Mouse (Mus musculus): Measurements from ENCODE around the gene Sult2b1. TPM values are rescaled to one million over a fixed set of nuclear protein-coding genes. Genes with fewer than 3 reads are reported as not detected.

Gene Sult2b1
- polyA plus RNA-seq, 1 experiment = not detected

DNA sequence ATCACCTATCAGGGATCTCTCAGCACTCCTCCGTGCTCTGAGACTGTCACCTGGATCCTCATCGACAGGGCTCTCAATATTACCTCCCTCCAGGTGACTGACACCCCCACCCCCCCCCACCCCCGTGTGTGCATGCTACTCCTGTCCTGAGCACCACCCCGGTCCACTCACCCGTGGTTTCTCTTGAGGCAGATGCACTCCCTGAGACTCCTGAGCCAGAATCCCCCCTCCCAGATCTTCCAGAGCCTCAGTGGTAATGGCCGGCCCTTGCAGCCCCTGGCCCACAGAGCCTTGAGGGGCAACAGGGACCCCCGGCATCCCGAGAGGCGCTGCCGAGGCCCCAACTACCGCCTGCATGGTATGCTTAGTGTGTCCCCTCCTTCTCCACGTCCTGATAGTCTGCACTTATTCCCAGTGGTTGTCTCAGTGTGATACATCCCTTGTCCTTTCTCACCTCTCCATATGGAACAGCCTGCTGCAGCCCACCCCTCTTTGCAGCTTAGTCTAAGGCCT, 80.9 kb downstream of the Sult2b1 start:
- TF ChIP-seq POLR2A (IDR thresholded peaks at IDR 0.05; ENCODE audit: borderline replicate concordance, control insufficient read depth, low read depth, low read length) (no peak), CTCF (IDR thresholded peaks at IDR 0.05; ENCODE audit: control insufficient read depth, insufficient read depth, low read length) (no peak)
- Histone ChIP-seq H3K4me3 (replicated peaks; ENCODE audit: control insufficient read depth, low read depth, low read length) (no peak overlapping the region), H3K4me1 (ENCODE audit: control insufficient read depth, insufficient read depth, low read length) (peaks cover 8% of the 10 kb centered on the region), H3K27ac (ENCODE audit: control insufficient read depth, insufficient read depth, low read depth, low read length, poor library complexity) (no peak overlapping the region)
- 44% methylated on average over 12 of the region's 12 CpGs for WGBS

DNA sequence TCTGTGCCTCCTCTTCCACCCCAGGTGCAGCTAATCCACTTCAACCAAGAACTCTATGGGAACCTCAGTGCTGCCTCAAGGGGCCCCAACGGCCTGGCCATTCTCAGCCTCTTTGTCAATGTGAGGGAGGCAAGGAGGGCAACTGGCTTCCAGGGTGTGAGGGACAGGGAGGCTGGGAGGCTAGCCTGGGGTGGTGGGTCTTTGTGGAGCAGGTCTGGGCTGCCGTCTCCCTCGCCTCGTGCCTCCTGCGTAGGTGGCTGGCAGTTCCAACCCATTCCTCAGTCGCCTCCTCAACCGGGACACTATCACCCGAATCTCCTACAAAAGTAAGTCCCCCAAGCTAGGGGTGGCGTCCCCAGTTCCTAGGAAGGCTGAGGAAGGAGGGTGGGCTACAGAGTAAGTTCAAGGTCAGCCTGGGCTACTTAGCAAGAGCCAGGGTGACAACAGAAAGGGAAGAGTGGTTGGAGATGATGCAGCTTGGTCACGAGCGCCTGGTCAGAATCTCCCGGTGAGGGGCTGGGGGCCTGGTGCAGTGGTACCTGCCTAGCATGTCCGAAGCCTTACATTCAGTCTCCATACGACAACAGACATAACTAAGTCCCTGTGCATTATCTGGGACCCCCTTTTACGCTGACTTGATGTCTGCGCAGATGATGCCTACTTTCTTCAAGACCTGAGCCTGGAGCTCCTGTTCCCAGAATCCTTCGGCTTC, 81.5 kb downstream of the Sult2b1 start:
- H3K27ac ChIP-seq (ENCODE audit: control insufficient read depth, insufficient read depth, low read depth, low read length, poor library complexity) = no peak overlapping the region
- H3K4me3 ChIP-seq (replicated peaks; ENCODE audit: control insufficient read depth, low read depth, low read length) = no peak overlapping the region
- WGBS = 89% methylated on average over 17 of the region's 17 CpGs
- peaks cover 2% of the 10 kb centered on the region; the same call in 1 of the 2 replicates for H3K4me1 ChIP-seq (ENCODE audit: control insufficient read depth, insufficient read depth, low read length)
- TF ChIP-seq CTCF (IDR thresholded peaks at IDR 0.05; ENCODE audit: control insufficient read depth, insufficient read depth, low read length) (no peak), POLR2A (IDR thresholded peaks at IDR 0.05; ENCODE audit: borderline replicate concordance, control insufficient read depth, low read depth, low read length) (no peak)

DNA sequence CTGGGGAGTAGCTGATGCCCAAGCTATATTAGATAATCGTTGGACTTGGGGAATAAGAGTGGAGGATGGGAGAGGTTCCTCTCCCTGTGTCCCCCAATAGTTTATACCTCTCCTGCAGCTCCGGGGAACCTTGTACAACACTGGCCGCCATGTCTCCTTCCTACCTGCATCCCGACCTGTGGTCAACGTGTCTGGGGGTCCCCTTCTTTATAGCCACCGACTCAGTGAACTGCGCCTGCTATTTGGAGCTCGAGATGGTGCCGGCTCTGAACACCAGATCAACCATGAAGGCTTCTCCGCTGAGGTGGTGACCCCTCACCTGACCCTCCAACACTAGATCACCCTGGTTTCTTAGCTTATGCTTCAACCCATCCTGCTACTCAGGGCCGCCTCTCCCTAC, 82.2 kb downstream of the Sult2b1 start:
- Histone ChIP-seq H3K4me1 (ENCODE audit: control insufficient read depth, insufficient read depth, low read length) (peaks cover 2% of the 10 kb centered on the region; the same call in 1 of the 2 replicates), H3K27ac (ENCODE audit: control insufficient read depth, insufficient read depth, low read depth, low read length, poor library complexity) (no peak overlapping the region), H3K4me3 (replicated peaks; ENCODE audit: control insufficient read depth, low read depth, low read length) (no peak overlapping the region)
- 86% methylated on average over 11 of the region's 11 CpGs for WGBS
- TF ChIP-seq CTCF (IDR thresholded peaks at IDR 0.05; ENCODE audit: control insufficient read depth, insufficient read depth, low read length) = no peak
- no peak for TF ChIP-seq POLR2A (IDR thresholded peaks at IDR 0.05; ENCODE audit: borderline replicate concordance, control insufficient read depth, low read depth, low read length)

DNA sequence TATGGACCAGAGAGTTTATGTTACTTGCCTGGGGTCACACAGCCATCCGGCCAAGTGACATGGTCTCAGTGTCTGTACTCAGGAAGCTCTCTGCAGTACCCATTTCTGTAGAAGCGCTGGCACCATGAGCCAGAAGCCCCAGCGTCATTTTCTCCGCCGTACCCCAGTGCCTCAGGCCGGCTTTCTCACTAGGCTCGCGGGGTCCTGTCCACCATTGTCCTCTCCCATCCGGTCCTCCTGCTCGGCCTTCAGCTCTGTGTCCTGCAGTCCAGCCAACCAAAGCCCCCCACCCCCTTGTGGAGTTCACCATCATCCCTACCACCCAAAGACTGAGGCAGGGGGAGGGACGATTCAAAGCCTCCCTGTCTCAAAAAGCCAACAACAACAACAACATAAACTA, 82.9 kb downstream of the Sult2b1 start:
- Histone ChIP-seq H3K4me1 (ENCODE audit: control insufficient read depth, insufficient read depth, low read length) (no peaks in the 10 kb centered on the region; the same call in 1 of the 2 replicates), H3K4me3 (replicated peaks; ENCODE audit: control insufficient read depth, low read depth, low read length) (no peak overlapping the region), H3K27ac (ENCODE audit: control insufficient read depth, insufficient read depth, low read depth, low read length, poor library complexity) (no peak overlapping the region)
- TF ChIP-seq POLR2A (IDR thresholded peaks at IDR 0.05; ENCODE audit: borderline replicate concordance, control insufficient read depth, low read depth, low read length) = no peak
- TF ChIP-seq CTCF (IDR thresholded peaks at IDR 0.05; ENCODE audit: control insufficient read depth, insufficient read depth, low read length) = no peak
- 88% methylated on average over 11 of the region's 11 CpGs for WGBS

DNA sequence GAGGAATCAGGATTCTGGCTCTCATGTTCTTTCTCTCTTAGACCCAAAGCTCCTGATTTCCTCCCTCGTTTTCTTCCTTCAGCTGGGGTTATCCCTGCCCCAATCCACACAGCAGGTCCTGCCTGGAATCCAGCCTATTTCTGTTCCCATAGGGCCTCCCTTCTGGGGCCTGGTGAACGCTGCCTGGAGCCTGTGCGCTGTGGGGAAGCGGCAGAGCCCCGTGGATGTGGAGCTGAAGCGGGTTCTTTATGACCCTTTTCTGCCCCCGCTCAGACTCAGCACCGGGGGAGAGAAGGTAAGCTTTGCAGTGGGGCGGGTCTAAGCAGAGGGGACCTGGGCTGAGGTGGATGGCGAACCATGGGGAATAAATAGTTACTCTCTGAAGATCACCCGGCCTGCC, 83.4 kb downstream of the Sult2b1 start:
- TF ChIP-seq CTCF (IDR thresholded peaks at IDR 0.05; ENCODE audit: control insufficient read depth, insufficient read depth, low read length) (no peak), POLR2A (IDR thresholded peaks at IDR 0.05; ENCODE audit: borderline replicate concordance, control insufficient read depth, low read depth, low read length) (no peak)
- no peak overlapping the region for H3K4me3 ChIP-seq (replicated peaks; ENCODE audit: control insufficient read depth, low read depth, low read length)
- H3K4me1 ChIP-seq (ENCODE audit: control insufficient read depth, insufficient read depth, low read length) = no peaks in the 10 kb centered on the region; the same call in 1 of the 2 replicates
- no peak overlapping the region for H3K27ac ChIP-seq (ENCODE audit: control insufficient read depth, insufficient read depth, low read depth, low read length, poor library complexity)
- 52% methylated on average over 11 of the region's 11 CpGs for WGBS

DNA sequence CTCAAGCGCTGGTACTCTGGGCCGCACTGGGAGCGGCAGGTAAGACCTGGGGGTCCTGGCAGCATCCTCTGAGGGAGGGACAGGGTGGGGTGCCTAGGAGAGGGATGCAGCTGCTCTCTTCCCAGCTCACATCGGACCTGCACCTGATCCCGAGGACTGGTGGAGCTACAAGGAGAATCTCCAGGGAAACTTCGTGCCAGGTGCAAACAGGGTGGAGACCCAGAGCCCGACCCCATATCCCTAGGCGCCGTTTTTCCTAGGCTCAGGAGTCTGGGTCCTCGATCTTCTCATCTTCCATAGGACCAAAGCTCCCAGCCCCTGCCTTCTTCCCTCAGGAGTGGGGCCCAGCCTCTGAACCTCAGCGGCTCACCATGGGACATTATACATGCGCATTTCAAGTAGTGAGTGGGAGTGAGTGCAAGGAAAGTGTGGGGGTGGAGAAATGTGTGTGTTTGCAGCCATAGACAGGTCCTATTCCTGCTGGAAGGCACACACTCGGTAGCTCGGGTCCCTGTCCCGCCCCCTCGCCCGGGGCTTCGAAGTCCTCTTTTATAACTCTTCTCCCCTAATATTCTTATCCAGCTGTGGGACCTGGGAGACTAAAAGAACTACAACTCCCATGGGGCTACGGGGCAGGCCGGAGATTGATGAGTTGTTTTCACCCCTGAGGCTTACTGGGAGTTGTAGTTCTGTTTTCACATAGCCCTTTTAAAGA, 84.0 kb downstream of the Sult2b1 start:
- TF ChIP-seq CTCF (IDR thresholded peaks at IDR 0.05; ENCODE audit: control insufficient read depth, insufficient read depth, low read length) = no peak
- no peak for TF ChIP-seq POLR2A (IDR thresholded peaks at IDR 0.05; ENCODE audit: borderline replicate concordance, control insufficient read depth, low read depth, low read length)
- Histone ChIP-seq H3K4me3 (replicated peaks; ENCODE audit: control insufficient read depth, low read depth, low read length) (no peak overlapping the region), H3K27ac (ENCODE audit: control insufficient read depth, insufficient read depth, low read depth, low read length, poor library complexity) (no peak overlapping the region), H3K4me1 (ENCODE audit: control insufficient read depth, insufficient read depth, low read length) (no peaks in the 10 kb centered on the region; the same call in 1 of the 2 replicates)
- 2% methylated on average over 20 of the region's 20 CpGs for WGBS

DNA sequence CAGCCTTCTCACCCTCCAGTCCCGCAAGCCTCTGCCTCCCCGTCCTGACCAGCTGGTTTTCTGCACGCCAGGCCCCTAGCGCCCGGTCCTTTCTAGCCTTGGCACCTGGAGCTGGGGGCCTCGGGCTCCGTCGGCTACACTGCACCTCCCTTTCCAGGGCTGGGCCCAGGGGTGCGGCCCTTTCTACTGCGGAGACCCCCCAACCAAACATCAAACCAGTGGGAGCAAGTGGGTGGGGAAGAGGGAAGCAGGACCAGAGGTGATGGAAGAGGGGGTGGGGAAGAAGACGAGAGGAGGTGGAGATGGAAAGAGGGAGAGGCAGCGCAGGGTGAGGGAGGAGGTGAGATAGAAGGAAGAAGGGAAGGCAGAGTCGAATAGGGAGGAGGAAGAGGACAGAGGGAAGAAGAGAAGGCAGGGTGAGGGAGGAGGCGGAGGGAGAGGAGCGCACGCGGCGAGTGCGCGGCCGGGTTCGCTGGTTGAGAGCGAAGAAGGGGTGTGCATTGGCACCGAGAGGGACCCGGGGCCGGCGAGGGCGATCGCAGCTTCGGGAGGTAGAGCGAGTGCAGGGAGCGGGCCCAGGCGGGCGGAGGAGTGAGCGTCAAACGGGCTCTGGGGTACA, 84.8 kb downstream of the Sult2b1 start, which contains the start of gene Car11:
Gene Car11 (plus strand): TSS at position 321 of the 619 bp plus-strand sequence.
- 15% methylated on average over 36 of the region's 36 CpGs for whole genome bisulfite sequencing
- Histone ChIP-seq H3K27ac (ENCODE audit: control insufficient read depth, insufficient read depth, low read depth, low read length, poor library complexity) (no peak within 1 kb of the TSS; the same call in 1 of the 2 replicates), H3K4me3 (replicated peaks; ENCODE audit: control insufficient read depth, low read depth, low read length) (no peak within 1 kb of the TSS), H3K4me1 (ENCODE audit: control insufficient read depth, insufficient read depth, low read length) (no peaks in the 10 kb centered on the region; the same call in 1 of the 2 replicates)
- TF ChIP-seq CTCF (IDR thresholded peaks at IDR 0.05; ENCODE audit: control insufficient read depth, insufficient read depth, low read length) (no peak), POLR2A (IDR thresholded peaks at IDR 0.05; ENCODE audit: borderline replicate concordance, control insufficient read depth, low read depth, low read length) (no peak)

DNA sequence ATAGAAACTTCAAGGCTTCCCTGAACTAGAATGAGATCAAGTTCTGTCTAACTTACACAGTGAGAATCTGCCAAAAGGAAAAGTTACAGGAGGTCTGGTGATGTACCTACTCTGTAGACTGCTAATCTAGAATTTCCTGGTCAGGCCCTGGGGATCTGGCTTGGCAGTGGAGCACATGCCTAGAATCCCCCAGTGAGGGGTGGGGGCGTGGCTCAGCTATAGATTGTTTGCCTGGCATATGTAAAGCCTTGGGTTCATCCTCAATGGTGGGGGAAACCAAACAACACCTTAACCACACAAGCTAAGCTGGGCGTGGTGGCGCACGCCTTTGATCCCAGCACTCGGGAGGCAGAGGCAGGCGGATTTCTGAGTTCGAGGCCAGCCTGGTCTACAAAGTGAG, 86.6 kb downstream of the Sult2b1 start:
- Histone ChIP-seq H3K27ac (ENCODE audit: control insufficient read depth, insufficient read depth, low read depth, low read length, poor library complexity) (no peak overlapping the region), H3K4me3 (replicated peaks; ENCODE audit: control insufficient read depth, low read depth, low read length) (no peak overlapping the region), H3K4me1 (ENCODE audit: control insufficient read depth, insufficient read depth, low read length) (no peaks in the 10 kb centered on the region)
- no peak for TF ChIP-seq CTCF (IDR thresholded peaks at IDR 0.05; ENCODE audit: control insufficient read depth, insufficient read depth, low read length)
- TF ChIP-seq POLR2A (IDR thresholded peaks at IDR 0.05; ENCODE audit: borderline replicate concordance, control insufficient read depth, low read depth, low read length) = no peak
- WGBS = 70% methylated on average over 7 of the region's 7 CpGs

All from bone marrow, adult 2 months (tissue).